Mouse (Mus musculus) 3T3-L1 (cell line): Measurements from ENCODE around the gene Hectd2.

Experiments
- DNase-seq: peaks from one replicate; pipeline ENCODE4 v3.0.0-alpha.2; 2015; ENCODE audit warnings: low read depth, low spot score

The Hectd2 gene

DNA sequence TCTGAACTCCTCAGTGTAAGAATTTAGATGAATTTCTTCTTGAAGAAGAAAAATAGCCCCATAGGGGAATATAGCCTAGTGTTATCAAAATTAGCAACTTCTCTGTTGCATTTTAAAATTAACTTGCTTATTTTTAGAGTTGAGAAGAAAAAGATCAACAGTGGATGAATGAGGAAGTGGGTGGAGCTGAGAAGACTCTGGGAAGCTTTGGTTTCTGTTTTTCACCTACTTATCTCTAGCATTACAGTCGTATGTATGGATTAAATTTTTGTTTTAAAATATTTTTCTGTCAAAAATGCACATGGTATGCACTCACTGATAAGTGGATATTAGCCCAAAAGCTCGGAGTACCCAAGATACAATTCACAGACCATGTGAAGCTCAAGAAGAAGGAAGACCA lies 6.7 kb downstream of the Hectd2 start:
- no peak for DNase-seq

GRCm38 (mm10) chr19:36564396-36564795 lies 10.0 kb downstream of the Hectd2 start:
- DNase-seq, result no peak

- DNase-seq, result peak; percentile 20
These were observed 19.5 kb downstream of the Hectd2 start for GRCm38 (mm10) chr19:36573986-36574385.

DNA sequence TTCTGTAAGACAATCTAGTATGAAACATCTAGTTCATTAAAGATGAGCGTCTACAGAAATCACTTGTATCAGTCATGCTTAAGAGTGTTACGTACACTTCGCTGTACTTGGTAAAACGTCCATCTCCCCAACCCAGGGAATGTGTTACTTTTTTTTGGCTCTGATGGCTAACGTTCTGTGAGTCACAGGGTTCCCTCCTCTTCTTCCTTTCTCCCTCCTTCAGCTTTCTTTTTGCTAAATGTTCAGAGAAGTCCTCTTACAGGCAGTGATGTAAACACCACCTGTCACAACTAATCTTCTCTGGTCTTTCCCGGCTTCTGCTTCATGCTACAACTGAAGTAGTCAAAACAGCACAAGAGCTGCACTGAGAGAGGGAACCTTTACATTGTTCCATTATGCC lies 20.7 kb downstream of the Hectd2 start:
- no peak for DNase-seq

DNA sequence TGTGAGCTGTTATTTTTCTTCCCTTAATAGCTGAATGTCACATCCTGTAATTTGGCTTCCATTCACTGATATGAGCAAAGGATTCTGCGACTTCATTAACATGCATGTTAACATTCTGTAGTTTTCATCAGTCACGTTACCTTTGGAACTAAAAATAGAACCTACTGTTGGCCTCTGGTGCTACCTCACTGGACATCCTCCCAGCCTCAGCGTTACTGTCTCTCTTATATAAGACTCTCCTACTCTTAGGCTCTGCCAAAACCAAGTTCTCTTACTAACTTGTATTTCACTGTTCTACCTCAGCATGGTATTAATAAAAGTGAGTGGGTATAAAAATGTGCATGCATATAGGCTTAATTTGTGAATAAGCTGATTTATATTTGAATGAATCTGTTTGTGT lies 26.4 kb downstream of the Hectd2 start:
- DNase-seq, result no peak

DNA sequence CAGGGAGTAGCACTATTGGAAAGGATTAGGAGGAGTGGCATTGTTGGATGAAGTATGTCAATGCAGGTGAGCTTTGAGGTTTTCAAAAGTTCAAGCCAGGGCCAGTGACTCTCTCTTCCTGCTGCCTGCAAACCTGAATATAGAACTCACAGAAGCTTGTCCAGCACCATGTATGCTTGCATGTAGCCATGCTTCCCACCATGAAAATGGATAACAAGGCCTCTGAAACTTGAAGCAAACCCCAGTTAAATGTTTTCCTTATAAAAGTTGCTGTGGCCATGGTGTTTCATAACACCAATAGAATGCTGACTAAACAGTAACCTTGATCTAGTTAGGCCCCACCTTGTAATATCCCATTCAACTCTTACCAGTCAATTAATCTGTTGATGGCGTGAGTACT lies 27.7 kb downstream of the Hectd2 start:
- DNase-seq, result no peak

DNA sequence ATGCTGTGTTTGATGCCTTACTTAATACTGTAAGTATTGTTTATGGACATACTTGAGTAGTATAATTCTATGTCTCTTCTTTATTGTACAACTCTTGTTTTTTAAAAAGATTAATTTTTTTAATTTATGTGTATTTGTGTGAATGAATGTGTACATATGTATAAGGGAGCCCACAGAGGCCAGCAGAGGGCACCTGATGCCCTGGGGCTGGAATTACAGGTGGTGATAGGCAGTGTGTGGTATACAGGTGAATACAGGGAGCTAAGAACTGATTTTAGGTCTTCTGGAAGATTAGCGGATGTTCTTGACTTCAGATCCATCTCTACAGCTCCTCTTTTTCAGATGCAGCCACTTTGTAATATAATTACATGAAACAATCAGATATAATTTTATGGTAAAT lies 31.1 kb downstream of the Hectd2 start:
- no peak for DNase-seq

DNA sequence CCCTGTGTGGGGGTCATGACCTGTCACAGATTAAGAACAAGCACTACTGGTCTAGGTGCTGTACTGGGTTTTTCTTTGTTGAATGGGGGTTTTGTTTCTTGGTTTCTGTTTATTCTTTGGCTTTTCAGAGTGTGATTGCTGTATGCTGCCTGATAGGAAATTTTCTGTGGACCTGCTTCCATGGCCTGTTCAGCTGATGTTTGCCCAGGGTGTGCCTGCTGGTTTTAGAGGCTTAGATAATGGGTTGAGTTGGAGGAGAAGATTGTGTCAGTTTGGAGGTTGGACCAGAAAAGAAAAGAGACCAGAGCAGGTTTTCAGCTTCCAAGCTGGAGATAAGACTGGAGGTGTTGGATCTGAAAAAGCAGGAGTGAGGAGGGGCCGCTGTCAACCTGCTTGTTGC lies 40.0 kb downstream of the Hectd2 start:
- no peak for DNase-seq

DNA sequence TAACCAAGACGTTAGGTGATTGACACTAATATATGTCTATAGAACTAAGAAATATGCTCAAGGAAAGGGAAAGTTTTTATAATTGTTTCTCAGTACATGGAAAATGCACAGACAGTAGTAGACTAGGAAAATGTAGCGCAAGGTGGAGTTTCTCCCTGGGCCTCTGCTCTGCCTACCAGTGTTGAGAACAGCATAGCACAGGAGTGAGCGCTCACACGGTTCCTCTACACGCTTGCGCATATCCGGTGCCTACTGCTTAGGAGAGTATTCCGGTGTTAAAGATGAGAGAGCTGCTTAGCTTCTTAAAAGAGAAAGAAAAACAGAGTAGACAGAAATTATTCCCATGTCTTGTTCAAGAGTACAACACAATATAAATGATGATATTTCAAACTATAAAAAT lies 47.4 kb downstream of the Hectd2 start:
- no peak for DNase-seq

GRCm38 (mm10) chr19:36602535-36603312 lies 48.3 kb downstream of the Hectd2 start:
- DNase-seq, result no peak

- DNase-seq, result peak; percentile 70
These were observed 51.8 kb downstream of the Hectd2 start for GRCm38 (mm10) chr19:36606270-36606669.

- peak; percentile 45 for DNase-seq
These were observed 54.8 kb downstream of the Hectd2 start for GRCm38 (mm10) chr19:36609229-36609628.

DNA sequence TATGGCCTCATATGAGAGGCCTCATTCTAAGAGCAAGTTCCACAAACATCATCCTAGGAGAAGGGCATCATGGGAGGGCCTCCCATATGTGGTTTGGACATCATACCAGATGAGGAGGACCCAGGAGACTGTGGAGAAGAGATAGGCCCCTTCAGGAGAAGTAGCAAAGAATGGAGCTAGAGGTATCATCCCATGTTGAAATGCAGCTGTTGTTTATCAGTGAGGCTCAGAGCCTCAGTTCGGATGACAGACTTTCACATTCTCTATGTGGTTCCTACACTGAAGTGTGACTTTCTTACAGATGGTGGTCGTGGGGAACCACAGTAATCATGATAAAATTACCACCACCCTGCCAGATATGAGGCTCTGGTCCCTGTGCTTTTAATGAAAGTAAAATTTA lies 55.9 kb downstream of the Hectd2 start:
- DNase-seq, result no peak

DNA sequence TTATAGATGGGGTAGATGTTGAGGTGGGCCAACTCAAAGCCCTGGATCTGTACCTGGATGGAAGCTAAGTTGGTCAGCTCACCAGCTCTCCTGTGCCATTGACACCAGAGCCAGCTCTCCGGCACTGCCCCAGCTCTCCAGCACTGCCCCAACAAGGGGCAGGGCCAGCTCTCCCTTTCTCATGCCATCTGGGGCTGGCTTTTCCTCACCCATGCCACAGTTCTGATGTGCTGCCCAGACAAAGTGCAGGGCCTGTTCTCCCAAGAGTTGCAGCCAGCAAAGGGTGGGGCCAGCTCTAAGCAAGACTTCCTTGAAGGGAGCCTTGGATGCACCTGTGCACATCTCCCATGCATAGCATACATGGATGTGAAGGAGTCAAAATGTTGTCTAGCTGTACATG lies 71.5 kb downstream of the Hectd2 start:
- no peak for DNase-seq

- no peak for DNase-seq
These were observed 72.4 kb downstream of the Hectd2 start for GRCm38 (mm10) chr19:36626881-36627280.

GRCm38 (mm10) chr19:36629394-36629910 lies 75.0 kb downstream of the Hectd2 start:
- no peak for DNase-seq

DNA sequence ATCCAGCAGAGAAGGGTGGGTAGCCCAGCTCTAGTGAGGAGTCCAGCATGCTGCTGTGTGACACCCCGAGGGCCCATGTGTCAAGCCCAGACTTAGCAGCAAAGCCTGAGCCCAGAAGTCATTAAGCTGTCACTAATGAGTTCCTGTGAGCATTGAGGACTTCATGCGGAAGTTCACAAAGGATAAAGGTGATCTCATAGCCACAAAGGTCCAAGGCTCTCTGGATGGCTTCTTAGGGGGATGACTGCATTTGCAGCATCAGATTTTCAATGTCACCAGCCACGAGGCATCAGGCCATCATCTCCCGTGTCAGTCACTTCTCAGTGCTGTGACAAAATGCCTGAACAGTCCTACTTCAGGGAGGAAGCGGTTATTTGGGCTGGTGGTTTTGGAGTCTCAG lies 75.9 kb downstream of the Hectd2 start:
- no peak for DNase-seq

DNA sequence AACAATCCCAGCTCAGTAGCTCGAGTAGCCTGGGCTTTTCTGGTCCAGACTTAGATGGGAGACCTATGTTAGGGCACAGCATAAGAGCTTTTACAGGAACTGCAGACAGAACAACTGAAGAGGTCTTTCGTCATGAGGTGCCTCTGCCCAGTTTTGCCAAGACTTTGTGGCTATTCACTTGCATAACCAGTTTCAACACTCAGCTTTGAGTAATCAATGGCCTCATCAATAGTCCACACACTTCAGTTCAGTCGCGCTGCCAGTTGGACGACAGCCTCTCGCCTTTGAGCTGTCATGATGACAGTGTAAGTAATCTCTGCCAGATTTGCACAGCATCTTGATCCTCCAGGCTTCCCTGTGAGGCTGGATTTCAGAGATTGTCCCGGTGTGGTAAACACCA lies 80.3 kb downstream of the Hectd2 start:
- DNase-seq, result no peak

DNA sequence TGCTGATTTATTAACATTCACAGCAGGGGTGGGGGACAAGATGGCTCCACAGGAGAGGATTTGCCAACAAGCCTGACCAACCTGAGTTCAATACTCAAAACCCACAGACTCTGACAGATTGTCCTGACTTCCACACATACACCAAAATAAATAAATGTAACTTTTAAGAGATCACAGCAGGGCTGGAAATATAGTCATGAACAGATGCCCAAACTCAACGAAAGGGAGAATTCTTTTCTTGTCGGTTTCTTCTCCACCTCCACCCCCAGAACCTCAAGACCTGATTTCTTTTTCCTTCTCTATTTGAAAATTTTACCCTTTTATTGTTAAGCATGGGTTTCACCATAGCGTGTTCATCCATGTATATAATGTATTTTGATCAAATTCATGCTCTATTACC lies 82.8 kb downstream of the Hectd2 start:
- DNase-seq, result no peak

GRCm38 (mm10) chr19:36637948-36638587 lies 83.6 kb downstream of the Hectd2 start:
- peak; percentile 48 for DNase-seq

DNA sequence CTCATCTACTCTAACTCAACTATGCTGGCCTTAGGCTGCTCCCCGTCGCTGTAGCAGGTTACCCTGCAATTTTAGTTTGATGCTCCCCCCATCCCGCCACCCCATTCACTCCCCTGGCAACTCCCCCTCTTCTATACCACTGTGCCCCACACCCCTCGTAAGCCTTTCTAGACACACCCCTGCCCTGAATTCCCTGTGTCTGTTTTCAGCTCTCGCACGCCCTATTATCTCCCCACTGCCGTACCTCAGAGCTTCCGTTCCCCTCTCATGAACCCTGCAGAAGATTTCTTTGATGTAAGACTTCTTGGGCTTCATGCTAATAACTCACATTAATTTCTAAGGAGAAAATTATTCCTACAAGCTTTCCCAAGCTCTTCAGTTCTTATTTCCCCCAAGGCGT lies 84.6 kb downstream of the Hectd2 start:
- no peak for DNase-seq

DNA sequence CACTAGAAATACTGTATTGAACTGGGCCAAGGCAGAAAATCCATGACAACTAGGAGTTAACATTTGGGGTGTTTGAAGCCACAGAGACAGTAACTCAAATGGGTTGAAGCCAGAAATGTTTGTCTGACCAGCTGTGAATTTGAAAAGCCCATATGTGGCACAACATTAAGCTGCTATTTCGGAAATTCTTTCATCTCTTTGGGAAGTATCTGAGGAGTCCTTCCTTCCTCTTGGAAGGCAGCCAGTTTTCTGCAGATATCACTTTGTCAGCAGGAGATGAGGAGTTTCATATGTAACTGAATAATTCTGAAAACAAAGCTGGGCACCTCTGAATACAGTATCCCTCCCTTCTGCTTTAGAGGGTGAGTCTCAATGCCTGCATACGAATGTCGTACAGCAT lies 86.7 kb downstream of the Hectd2 start:
- no peak for DNase-seq

DNA sequence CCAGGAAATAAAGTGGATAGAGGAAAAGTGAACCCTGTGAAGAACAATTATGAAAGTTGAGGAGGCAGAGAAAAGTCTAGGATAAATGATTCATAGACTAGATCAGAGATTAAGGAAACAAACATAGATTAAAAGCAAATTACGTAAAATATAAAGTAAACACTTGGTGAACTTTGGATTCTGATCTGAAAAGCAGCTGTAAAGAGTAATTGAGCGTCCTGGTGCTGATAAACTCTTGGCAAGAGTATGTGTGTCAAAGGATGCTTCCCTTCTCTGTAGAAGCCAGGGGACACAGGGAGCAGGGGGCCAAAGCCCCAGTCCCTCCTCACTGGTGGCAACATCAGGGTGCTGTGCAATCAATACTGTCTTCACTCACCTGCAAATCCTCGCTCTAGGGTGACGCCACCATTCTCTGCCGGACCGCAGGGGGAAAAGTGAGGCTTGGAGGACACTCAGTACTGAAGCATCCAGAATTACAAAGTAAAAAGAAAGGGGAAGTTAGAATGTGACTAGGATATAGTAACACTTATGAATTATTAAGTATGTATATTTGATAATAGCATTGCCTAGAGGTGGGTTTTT lies 91.0 kb downstream of the Hectd2 start:
- DNase-seq, result no peak
